Mouse (Mus musculus): ENCODE measurements at regions not wholly inside any gene's neighbourhood (a gene's known extent, or its start where the extent isn't known, plus 50 kb on each side); places are given as distances from the start of the nearest gene placed in this dataset.

DNA sequence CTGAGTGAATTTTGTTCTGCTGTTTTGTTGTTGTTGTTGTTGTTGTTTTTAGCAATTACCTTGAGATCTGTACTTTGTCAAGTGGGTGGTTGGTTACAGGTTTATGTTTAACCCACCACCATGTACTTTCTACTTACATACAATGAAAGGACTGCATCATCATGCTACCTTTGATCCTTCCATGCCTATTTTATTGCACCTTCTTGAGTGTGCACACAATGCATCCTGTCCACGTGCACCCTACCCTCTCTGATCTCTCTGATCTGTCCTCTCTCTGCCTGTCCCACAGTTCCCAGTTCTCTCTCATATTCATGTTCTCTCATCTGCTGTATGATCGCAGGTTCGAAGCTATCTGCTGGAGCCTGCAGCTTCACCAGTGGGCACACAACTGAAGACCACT, 59.9 kb upstream of the Gas1 start:
- Histone ChIP-seq H3K4me3 (ENCODE audit: low read depth, low read length) (no peak overlapping the region), H3K9ac (ENCODE audit: low read depth, low read length) (no peak overlapping the region), H3K27ac (ENCODE audit: low read depth, low read length) (no peak overlapping the region), H3K9me3 (ENCODE audit: control insufficient read depth, low read length) (no peaks in the 10 kb centered on the region), H3K4me2 (replicated peaks; ENCODE audit: low read depth, low read length) (no peak overlapping the region), H3K36me3 (ENCODE audit: control insufficient read depth, insufficient read depth, low read length) (no peaks in the 10 kb centered on the region), H3K27me3 (ENCODE audit: control insufficient read depth, insufficient read depth, low read length) (no peaks in the 10 kb centered on the region), H3K4me1 (replicated peaks; ENCODE audit: control insufficient read depth, insufficient read depth, low read length) (no peaks in the 10 kb centered on the region)
- 91% methylated on average over 3 of the region's 3 CpGs for WGBS
- DNase-seq (ENCODE audit: low spot score) (no peak), ATAC-seq (ENCODE audit: low FRiP score) (no peak)

DNA sequence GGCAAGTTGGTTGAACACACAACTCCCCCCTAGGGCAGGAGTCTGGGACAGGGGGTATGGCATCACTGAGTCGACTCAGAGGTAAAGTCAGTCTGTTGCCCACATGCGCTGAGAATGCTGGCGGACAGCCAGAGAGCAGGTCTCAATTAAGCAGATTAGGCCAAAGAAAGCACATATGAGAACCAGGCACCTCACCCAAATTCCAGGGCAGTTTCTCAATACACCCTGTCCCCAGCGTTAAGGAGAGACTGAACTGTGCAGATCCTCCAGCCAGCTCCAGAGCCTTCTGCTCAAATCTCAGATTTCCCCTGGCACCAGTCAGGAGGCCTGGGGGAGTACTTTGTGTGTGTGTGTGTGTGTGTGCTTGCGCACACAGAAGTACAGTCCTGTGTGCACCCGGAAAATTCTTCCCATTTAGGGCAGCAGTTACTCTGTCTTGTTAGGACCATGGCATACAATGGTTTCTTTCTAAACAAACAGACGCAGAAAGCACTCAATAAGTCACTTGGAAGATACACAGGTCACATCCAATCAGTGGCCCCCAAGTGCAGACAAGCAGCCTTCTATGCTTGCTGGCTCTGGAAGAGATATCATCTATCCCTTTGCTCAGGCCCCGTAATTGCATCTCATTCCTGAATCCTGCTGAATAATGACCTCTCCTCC, 65.4 kb upstream of the Gas1 start:
- no peaks in the 10 kb centered on the region for H3K4me1 ChIP-seq (replicated peaks; ENCODE audit: control insufficient read depth, insufficient read depth, low read length)
- H3K9me3 ChIP-seq (ENCODE audit: control insufficient read depth, low read length), result no peaks in the 10 kb centered on the region
- ATAC-seq (ENCODE audit: low FRiP score) (peak; percentile 51; the same call in 1 of the 2 replicates), DNase-seq (ENCODE audit: low spot score) (peak; percentile 29)
- no peaks in the 10 kb centered on the region for H3K36me3 ChIP-seq (ENCODE audit: control insufficient read depth, insufficient read depth, low read length)
- no peaks in the 10 kb centered on the region for H3K27me3 ChIP-seq (ENCODE audit: control insufficient read depth, insufficient read depth, low read length)
- no peak overlapping the region for H3K4me3 ChIP-seq (ENCODE audit: low read depth, low read length)
- no peak overlapping the region for H3K4me2 ChIP-seq (replicated peaks; ENCODE audit: low read depth, low read length)
- no peak overlapping the region for H3K9ac ChIP-seq (ENCODE audit: low read depth, low read length)
- H3K27ac ChIP-seq (ENCODE audit: low read depth, low read length), result peak overlapping the region; percentile 4; the same call in 1 of the 2 replicates
- WGBS, result 70% methylated on average over 8 of the region's 8 CpGs

DNA sequence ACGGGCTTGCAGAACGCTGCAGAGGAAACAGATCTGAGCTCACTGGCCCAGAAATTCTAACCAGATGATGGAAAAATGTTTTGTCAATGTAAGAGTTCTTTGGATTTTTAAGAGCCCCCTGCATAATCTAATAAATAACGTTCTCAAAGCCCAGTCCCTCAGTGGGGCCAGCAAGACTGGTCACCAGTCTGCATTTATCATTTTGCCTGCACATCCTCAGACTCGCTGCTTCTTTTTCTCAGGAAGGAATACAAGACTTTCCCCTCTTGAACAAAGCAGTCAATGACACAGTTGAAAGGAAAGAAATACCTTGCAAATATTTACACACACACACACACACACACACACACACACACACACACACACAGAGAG, 65.9 kb upstream of the Gas1 start:
- H3K27ac ChIP-seq (ENCODE audit: low read depth, low read length), result peak overlapping the region; percentile 58

DNA sequence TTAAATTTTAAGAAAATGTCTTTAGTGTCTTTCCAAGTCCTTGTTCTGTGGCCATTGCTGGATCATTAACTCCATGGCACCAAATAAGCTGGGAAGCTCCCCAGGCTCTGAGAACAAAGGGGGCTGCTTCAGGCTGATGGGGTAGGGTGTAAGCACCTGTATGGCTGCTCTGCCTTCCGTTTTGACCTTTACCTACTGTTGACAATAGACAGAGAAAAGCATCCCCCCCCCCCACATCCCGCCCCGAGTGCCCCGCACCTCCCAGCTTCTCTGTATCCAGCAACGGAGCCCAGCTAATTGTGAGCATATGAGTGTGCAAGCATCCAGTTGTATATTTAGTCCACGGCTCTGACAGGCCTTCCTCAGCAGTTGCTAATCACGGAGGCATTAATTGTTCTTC, 78.0 kb upstream of the Gas1 start:
- H3K4me1 ChIP-seq (replicated peaks; ENCODE audit: control insufficient read depth, insufficient read depth, low read length), result no peaks in the 10 kb centered on the region
- no peaks in the 10 kb centered on the region for H3K9me3 ChIP-seq (ENCODE audit: control insufficient read depth, low read length)
- H3K27ac ChIP-seq (ENCODE audit: low read depth, low read length), result no peak overlapping the region
- ATAC-seq (ENCODE audit: low FRiP score) (no peak), DNase-seq (ENCODE audit: low spot score) (no peak)
- no peak overlapping the region for H3K4me3 ChIP-seq (ENCODE audit: low read depth, low read length)
- no peak overlapping the region for H3K4me2 ChIP-seq (replicated peaks; ENCODE audit: low read depth, low read length)
- H3K9ac ChIP-seq (ENCODE audit: low read depth, low read length), result no peak overlapping the region
- H3K36me3 ChIP-seq (ENCODE audit: control insufficient read depth, insufficient read depth, low read length), result no peaks in the 10 kb centered on the region
- 58% methylated on average over 7 of the region's 7 CpGs for WGBS
- no peaks in the 10 kb centered on the region for H3K27me3 ChIP-seq (ENCODE audit: control insufficient read depth, insufficient read depth, low read length)

More for the DNA sequence above, 65.9 kb upstream of the Gas1 start:
- WGBS, result 62% methylated on average over 4 of the region's 4 CpGs
- H3K9me3 ChIP-seq (ENCODE audit: control insufficient read depth, low read length), result no peaks in the 10 kb centered on the region
- no peak overlapping the region for H3K9ac ChIP-seq (ENCODE audit: low read depth, low read length)
- ATAC-seq (ENCODE audit: low FRiP score), result no peak
- H3K36me3 ChIP-seq (ENCODE audit: control insufficient read depth, insufficient read depth, low read length), result no peaks in the 10 kb centered on the region
- H3K4me3 ChIP-seq (ENCODE audit: low read depth, low read length), result no peak overlapping the region
- no peak for DNase-seq (ENCODE audit: low spot score)
- H3K4me2 ChIP-seq (replicated peaks; ENCODE audit: low read depth, low read length), result no peak overlapping the region
- no peaks in the 10 kb centered on the region for H3K4me1 ChIP-seq (replicated peaks; ENCODE audit: control insufficient read depth, insufficient read depth, low read length)
- no peaks in the 10 kb centered on the region for H3K27me3 ChIP-seq (ENCODE audit: control insufficient read depth, insufficient read depth, low read length)

DNA sequence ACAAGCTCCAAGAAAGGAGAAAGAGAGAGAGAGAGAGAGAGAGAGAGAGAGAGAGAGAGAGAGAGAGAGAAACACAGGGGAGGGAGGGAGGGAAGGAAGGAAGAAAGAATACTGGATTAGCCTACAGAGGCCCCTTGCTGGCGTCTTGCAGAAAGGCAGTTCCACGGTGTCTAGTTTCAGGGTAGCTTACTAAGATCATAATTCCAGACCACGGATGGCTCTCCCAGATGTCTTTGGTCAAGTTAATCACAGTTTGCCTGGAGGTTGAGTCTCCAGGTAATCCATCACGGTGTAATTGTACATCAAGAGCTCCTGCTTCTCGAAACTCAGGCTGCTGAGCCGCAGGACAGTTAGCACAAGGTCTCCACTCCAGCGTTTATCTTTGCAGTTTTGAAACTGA, 78.5 kb upstream of the Gas1 start:
- Histone ChIP-seq H3K9ac (ENCODE audit: low read depth, low read length) (no peak overlapping the region), H3K4me1 (replicated peaks; ENCODE audit: control insufficient read depth, insufficient read depth, low read length) (no peaks in the 10 kb centered on the region), H3K9me3 (ENCODE audit: control insufficient read depth, low read length) (no peaks in the 10 kb centered on the region), H3K36me3 (ENCODE audit: control insufficient read depth, insufficient read depth, low read length) (no peaks in the 10 kb centered on the region), H3K27me3 (ENCODE audit: control insufficient read depth, insufficient read depth, low read length) (no peaks in the 10 kb centered on the region), H3K4me2 (replicated peaks; ENCODE audit: low read depth, low read length) (no peak overlapping the region), H3K27ac (ENCODE audit: low read depth, low read length) (no peak overlapping the region), H3K4me3 (ENCODE audit: low read depth, low read length) (no peak overlapping the region)
- ATAC-seq (ENCODE audit: low FRiP score) (no peak), DNase-seq (ENCODE audit: low spot score) (peak; percentile 22)
- 57% methylated on average over 7 of the region's 7 CpGs for WGBS

DNA sequence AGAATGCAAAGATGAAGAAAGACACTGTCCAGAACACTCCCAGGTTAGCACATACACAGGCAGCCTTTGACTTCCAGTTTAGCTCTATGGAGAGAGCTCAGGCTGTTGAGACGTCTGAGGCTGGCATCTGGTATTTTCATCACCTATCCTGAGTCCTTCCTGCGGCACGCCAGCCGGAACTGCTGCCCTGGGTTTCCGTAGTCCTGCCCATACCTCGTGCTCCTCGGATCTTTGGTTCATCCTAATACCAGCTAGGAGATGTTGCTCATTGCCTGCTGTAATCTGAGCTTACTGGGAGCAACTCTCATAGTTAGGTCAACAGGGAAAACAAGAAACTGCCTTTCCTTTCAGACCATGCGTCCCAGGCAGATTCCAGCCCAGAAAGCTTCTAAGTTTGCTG, 79.8 kb upstream of the Gas1 start:
- Histone ChIP-seq H3K9ac (ENCODE audit: low read depth, low read length) (no peak overlapping the region), H3K9me3 (ENCODE audit: control insufficient read depth, low read length) (no peaks in the 10 kb centered on the region), H3K27me3 (ENCODE audit: control insufficient read depth, insufficient read depth, low read length) (no peaks in the 10 kb centered on the region), H3K36me3 (ENCODE audit: control insufficient read depth, insufficient read depth, low read length) (no peaks in the 10 kb centered on the region), H3K27ac (ENCODE audit: low read depth, low read length) (no peak overlapping the region), H3K4me1 (replicated peaks; ENCODE audit: control insufficient read depth, insufficient read depth, low read length) (no peaks in the 10 kb centered on the region), H3K4me3 (ENCODE audit: low read depth, low read length) (no peak overlapping the region), H3K4me2 (replicated peaks; ENCODE audit: low read depth, low read length) (no peak overlapping the region)
- 61% methylated on average over 8 of the region's 8 CpGs for WGBS
- ATAC-seq (ENCODE audit: low FRiP score) (no peak), DNase-seq (ENCODE audit: low spot score) (no peak)

DNA sequence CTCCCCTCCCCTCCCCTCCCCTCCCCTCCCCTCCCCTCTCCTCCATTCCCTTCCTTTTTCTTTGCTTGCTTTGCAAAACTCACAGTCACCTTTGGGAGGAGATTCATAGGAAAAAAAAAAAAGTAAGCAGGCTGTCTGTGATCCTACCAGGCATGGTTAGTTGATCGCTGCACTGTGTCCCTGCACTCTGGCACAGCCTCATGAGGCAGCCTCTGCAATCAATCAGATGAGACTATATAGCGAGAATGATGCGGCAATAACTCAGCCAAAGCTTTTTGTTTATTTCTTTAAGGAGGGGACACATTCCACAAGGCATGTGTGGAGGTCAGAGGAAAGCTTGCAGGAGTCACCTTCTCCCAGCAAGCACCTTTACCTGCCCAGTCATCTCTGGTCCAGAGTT, 80.7 kb upstream of the Gas1 start:
- Histone ChIP-seq H3K9ac (ENCODE audit: low read depth, low read length) (no peak overlapping the region), H3K4me3 (ENCODE audit: low read depth, low read length) (no peak overlapping the region), H3K4me2 (replicated peaks; ENCODE audit: low read depth, low read length) (no peak overlapping the region), H3K4me1 (replicated peaks; ENCODE audit: control insufficient read depth, insufficient read depth, low read length) (no peaks in the 10 kb centered on the region), H3K9me3 (ENCODE audit: control insufficient read depth, low read length) (no peaks in the 10 kb centered on the region), H3K27ac (ENCODE audit: low read depth, low read length) (no peak overlapping the region), H3K27me3 (ENCODE audit: control insufficient read depth, insufficient read depth, low read length) (no peaks in the 10 kb centered on the region), H3K36me3 (ENCODE audit: control insufficient read depth, insufficient read depth, low read length) (no peaks in the 10 kb centered on the region)
- 60% methylated on average over 3 of the region's 3 CpGs for WGBS
- no peak for ATAC-seq (ENCODE audit: low FRiP score)
- no peak for DNase-seq (ENCODE audit: low spot score)

DNA sequence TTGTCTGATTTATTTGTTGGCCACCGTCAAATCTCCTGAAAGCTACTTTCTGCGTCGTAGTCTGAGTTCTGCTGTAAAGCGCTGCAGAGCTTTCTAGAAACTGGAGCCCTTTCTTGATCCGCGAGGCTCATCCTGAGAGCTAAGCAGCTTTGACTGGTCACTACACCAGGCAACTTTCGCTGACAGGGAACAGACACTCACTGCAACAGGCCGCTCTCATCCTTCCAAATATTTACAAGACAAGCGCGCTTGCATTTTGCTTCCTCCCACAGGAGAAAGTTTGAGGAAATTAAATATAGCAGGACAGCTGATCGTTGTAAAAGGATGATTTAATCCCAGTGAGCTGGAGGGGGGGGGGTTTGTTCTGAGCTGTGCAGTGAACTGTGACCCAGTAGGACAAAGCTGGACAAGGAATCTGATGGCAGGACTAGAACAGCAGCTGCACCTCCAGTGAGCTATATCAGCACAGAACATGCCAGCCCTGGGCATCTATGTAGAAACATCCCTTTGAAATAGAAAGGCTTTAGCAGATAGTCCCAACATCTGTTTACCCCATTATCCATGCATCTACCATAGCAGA, 85.4 kb upstream of the Gas1 start:
- Histone ChIP-seq H3K4me3 (ENCODE audit: low read depth, low read length) (no peak overlapping the region), H3K9me3 (ENCODE audit: control insufficient read depth, low read length) (no peaks in the 10 kb centered on the region), H3K4me2 (replicated peaks; ENCODE audit: low read depth, low read length) (no peak overlapping the region), H3K9ac (ENCODE audit: low read depth, low read length) (no peak overlapping the region), H3K27me3 (ENCODE audit: control insufficient read depth, insufficient read depth, low read length) (no peaks in the 10 kb centered on the region), H3K36me3 (ENCODE audit: control insufficient read depth, insufficient read depth, low read length) (no peaks in the 10 kb centered on the region), H3K4me1 (replicated peaks; ENCODE audit: control insufficient read depth, insufficient read depth, low read length) (no peaks in the 10 kb centered on the region; the same call in 1 of the 2 replicates), H3K27ac (ENCODE audit: low read depth, low read length) (no peak overlapping the region)
- WGBS, result 87% methylated on average over 11 of the region's 11 CpGs
- DNase-seq (ENCODE audit: low spot score), result no peak
- no peak for ATAC-seq (ENCODE audit: low FRiP score)

DNA sequence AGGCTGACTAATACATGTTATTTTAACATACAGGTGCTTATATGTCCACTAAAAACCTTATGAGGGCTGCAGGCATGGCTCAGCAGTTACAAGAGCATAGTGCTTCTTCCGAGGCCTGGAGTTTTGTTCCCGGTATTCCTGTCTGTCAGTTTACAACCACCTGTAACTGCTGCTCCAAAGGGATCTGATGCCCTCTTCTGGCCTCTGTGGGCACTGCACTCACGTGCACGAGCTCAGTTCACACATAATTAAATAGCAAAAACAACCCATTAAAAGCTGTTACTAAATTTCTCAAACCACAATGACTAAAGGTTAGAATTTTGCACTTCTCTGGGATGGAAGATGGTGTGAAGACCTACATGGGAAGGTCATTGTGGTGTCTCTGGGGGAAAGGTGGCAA, 87.3 kb upstream of the Gas1 start:
- Histone ChIP-seq H3K27me3 (ENCODE audit: control insufficient read depth, insufficient read depth, low read length) (no peaks in the 10 kb centered on the region), H3K9ac (ENCODE audit: low read depth, low read length) (no peak overlapping the region), H3K4me1 (replicated peaks; ENCODE audit: control insufficient read depth, insufficient read depth, low read length) (no peaks in the 10 kb centered on the region; the same call in 1 of the 2 replicates), H3K27ac (ENCODE audit: low read depth, low read length) (no peak overlapping the region), H3K36me3 (ENCODE audit: control insufficient read depth, insufficient read depth, low read length) (no peaks in the 10 kb centered on the region), H3K4me3 (ENCODE audit: low read depth, low read length) (no peak overlapping the region), H3K4me2 (replicated peaks; ENCODE audit: low read depth, low read length) (no peak overlapping the region), H3K9me3 (ENCODE audit: control insufficient read depth, low read length) (no peaks in the 10 kb centered on the region)
- DNase-seq (ENCODE audit: low spot score) (no peak), ATAC-seq (ENCODE audit: low FRiP score) (no peak)
- 92% methylated on average over 4 of the region's 4 CpGs for WGBS

All from hindbrain, embryonic 11.5 days (tissue).